Mouse (Mus musculus): ENCODE results near the gene Dsn1. TPM values are rescaled to one million over a fixed set of nuclear protein-coding genes. Genes with fewer than 3 reads are reported as not detected.

Gene Dsn1
- polyA plus RNA-seq, 1 experiment from 2014 or later, result 20.4 TPM

DNA sequence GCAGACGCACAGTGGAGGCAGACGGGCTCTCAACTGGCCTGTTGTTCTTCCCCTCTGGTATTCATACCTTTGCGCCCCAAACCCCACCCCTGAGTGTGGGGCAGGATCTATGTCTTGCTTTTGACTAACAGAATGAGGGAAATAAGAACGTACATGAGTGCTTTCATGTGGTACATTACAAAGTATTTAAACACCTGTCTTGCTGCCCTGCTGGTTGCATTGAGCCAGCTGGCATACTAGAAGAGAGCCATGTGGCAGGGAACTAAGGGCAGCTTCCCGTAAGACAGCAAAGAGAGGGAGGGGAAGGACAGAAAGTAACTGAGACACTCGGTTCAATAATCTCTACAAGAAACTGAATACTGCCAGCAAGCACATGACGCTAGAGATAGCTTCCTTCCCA is 36.7 kb downstream of the Dsn1 start:
- no peaks in the 10 kb centered on the region for H3K27me3 ChIP-seq (ENCODE audit: insufficient read depth, low read length)
- no peaks in the 10 kb centered on the region for H3K36me3 ChIP-seq (ENCODE audit: insufficient read depth, low read length)
- 64% methylated on average over 7 of the region's 7 CpGs for WGBS
- no peak overlapping the region for H3K9ac ChIP-seq (ENCODE audit: low read depth, low read length)
- ATAC-seq (replicated peaks; ENCODE audit: low FRiP score, low read depth), result no peak
- peak; percentile 61 for DNase-seq (ENCODE audit: low spot score)
- no peak overlapping the region for H3K4me2 ChIP-seq (ENCODE audit: low read length)
- TF ChIP-seq CTCF (IDR thresholded peaks at IDR 0.05; ENCODE audit: low read depth), result no peak
- 0 out of 2 replicates have a peak, but pooled peaks cover 3% of the 10 kb centered on the region for H3K4me1 ChIP-seq (replicated peaks; ENCODE audit: insufficient read depth, low read length)
- H3K4me3 ChIP-seq (replicated peaks; ENCODE audit: low read depth, low read length), result no peak overlapping the region
- no peaks in the 10 kb centered on the region for H3K9me3 ChIP-seq (replicated peaks; ENCODE audit: low read length)
- H3K27ac ChIP-seq, result no peak overlapping the region

- Histone ChIP-seq H3K9me3 (replicated peaks; ENCODE audit: low read length) (no peaks in the 10 kb centered on the region), H3K4me3 (replicated peaks; ENCODE audit: low read depth, low read length) (no peak overlapping the region), H3K27ac (no peak overlapping the region), H3K36me3 (ENCODE audit: insufficient read depth, low read length) (no peaks in the 10 kb centered on the region), H3K4me1 (replicated peaks; ENCODE audit: insufficient read depth, low read length) (no peaks in the 10 kb centered on the region), H3K4me2 (ENCODE audit: low read length) (no peak overlapping the region), H3K27me3 (ENCODE audit: insufficient read depth, low read length) (no peaks in the 10 kb centered on the region), H3K9ac (ENCODE audit: low read depth, low read length) (no peak overlapping the region)
- TF ChIP-seq CTCF (IDR thresholded peaks at IDR 0.05; ENCODE audit: low read depth), result no peak
- 85% methylated on average over 4 of the region's 4 CpGs for WGBS
- no peak for DNase-seq (ENCODE audit: low spot score)
- ATAC-seq (replicated peaks; ENCODE audit: low FRiP score, low read depth), result no peak
These were observed 38.5 kb downstream of the Dsn1 start for GRCm38 (mm10) chr2:156968501-156968900.

DNA sequence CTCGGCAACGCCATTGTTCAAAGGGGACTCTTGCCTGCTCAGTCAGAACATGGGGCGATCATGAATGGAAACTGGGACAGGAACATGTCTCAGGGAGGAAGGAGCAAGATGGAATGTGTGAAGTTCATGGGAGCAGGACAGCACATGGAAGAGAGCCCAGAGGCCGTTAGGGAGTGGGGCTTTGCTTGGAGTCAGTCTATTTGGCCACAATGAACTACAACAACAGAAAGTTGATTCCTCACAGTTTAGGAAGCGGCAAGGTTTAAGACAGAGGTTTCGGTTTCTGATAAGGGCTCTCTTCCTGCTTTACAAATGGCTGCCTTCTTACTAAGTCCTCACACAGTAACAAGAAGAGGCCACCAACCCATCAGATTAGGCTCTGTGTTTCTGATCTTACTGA is 39.6 kb downstream of the Dsn1 start:
- TF ChIP-seq CTCF (IDR thresholded peaks at IDR 0.05; ENCODE audit: low read depth), result no peak
- Histone ChIP-seq H3K9me3 (replicated peaks; ENCODE audit: low read length) (no peaks in the 10 kb centered on the region), H3K9ac (ENCODE audit: low read depth, low read length) (no peak overlapping the region), H3K36me3 (ENCODE audit: insufficient read depth, low read length) (no peaks in the 10 kb centered on the region), H3K4me1 (replicated peaks; ENCODE audit: insufficient read depth, low read length) (no peaks in the 10 kb centered on the region), H3K27me3 (ENCODE audit: insufficient read depth, low read length) (no peaks in the 10 kb centered on the region), H3K4me2 (ENCODE audit: low read length) (no peak overlapping the region), H3K27ac (no peak overlapping the region), H3K4me3 (replicated peaks; ENCODE audit: low read depth, low read length) (no peak overlapping the region)
- ATAC-seq (replicated peaks; ENCODE audit: low FRiP score, low read depth) (no peak), DNase-seq (ENCODE audit: low spot score) (peak; percentile 53)
- WGBS, result 71% methylated on average over 6 of the region's 6 CpGs

DNA sequence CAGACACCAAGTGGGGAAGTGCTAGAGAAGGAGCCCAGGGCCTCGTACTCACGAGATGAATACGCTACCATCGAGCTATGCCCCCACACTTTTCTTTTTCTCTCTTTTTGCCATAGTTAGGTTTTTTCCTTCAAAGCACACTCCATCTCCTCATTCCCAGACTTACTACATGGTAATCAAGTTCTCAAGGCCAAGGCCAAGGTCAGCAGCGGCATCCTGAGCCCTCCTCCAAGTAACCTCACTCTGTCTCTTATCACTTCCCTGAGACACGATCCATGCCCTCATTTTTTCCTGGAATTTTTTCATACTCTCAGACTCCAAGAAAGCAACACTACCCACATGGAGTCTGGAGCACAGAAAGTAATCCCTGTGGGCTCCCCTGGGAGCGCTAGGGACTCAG is 43.1 kb downstream of the Dsn1 start:
- Histone ChIP-seq H3K4me2 (ENCODE audit: low read length) (no peak overlapping the region), H3K4me3 (replicated peaks; ENCODE audit: low read depth, low read length) (no peak overlapping the region), H3K9ac (ENCODE audit: low read depth, low read length) (no peak overlapping the region), H3K27ac (no peak overlapping the region), H3K4me1 (replicated peaks; ENCODE audit: insufficient read depth, low read length) (no peaks in the 10 kb centered on the region), H3K36me3 (ENCODE audit: insufficient read depth, low read length) (no peaks in the 10 kb centered on the region), H3K9me3 (replicated peaks; ENCODE audit: low read length) (no peaks in the 10 kb centered on the region), H3K27me3 (ENCODE audit: insufficient read depth, low read length) (no peaks in the 10 kb centered on the region)
- no peak for TF ChIP-seq CTCF (IDR thresholded peaks at IDR 0.05; ENCODE audit: low read depth)
- DNase-seq (ENCODE audit: low spot score) (no peak), ATAC-seq (replicated peaks; ENCODE audit: low FRiP score, low read depth) (no peak)
- 88% methylated on average over 7 of the region's 7 CpGs for WGBS

GRCm38 (mm10) chr2:156958496-156959252 is 48.3 kb downstream of the Dsn1 start:
- TF ChIP-seq CTCF (IDR thresholded peaks at IDR 0.05; ENCODE audit: low read depth), result no peak
- no peaks in the 10 kb centered on the region for H3K4me1 ChIP-seq (replicated peaks; ENCODE audit: insufficient read depth, low read length)
- H3K4me3 ChIP-seq (replicated peaks; ENCODE audit: low read depth, low read length), result no peak overlapping the region
- ATAC-seq (replicated peaks; ENCODE audit: low FRiP score, low read depth) (no peak), DNase-seq (ENCODE audit: low spot score) (no peak)
- no peaks in the 10 kb centered on the region for H3K9me3 ChIP-seq (replicated peaks; ENCODE audit: low read length)
- no peaks in the 10 kb centered on the region for H3K27me3 ChIP-seq (ENCODE audit: insufficient read depth, low read length)
- H3K36me3 ChIP-seq (ENCODE audit: insufficient read depth, low read length), result no peaks in the 10 kb centered on the region
- no peak overlapping the region for H3K9ac ChIP-seq (ENCODE audit: low read depth, low read length)
- no peak overlapping the region for H3K27ac ChIP-seq
- 82% methylated on average over 9 of the region's 9 CpGs for WGBS
- H3K4me2 ChIP-seq (ENCODE audit: low read length), result no peak overlapping the region

DNA sequence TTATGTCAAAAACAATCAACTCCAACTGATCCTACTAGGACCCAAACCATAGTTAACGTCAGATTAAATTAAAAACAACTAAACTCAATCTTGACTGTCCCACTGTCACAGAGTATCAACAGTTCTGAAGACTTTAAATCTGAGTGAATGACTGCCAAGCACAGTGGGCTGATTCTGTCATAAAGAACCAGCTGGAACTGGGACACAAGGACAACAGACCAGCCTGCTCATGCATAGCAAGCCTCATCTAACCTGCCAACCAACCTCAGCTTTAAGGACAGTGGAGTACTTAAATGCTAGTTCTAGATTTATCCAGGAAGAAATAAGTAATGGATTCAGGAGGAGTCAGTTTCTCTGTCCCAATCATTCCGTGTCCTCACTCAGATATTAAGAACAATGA is 49.9 kb downstream of the Dsn1 start:
- no peak overlapping the region for H3K27ac ChIP-seq
- WGBS, result 80% methylated on average over 2 of the region's 2 CpGs
- ATAC-seq (replicated peaks; ENCODE audit: low FRiP score, low read depth) (no peak), DNase-seq (ENCODE audit: low spot score) (no peak)
- TF ChIP-seq CTCF (IDR thresholded peaks at IDR 0.05; ENCODE audit: low read depth), result no peak
- no peaks in the 10 kb centered on the region for H3K9me3 ChIP-seq (replicated peaks; ENCODE audit: low read length)
- H3K4me1 ChIP-seq (replicated peaks; ENCODE audit: insufficient read depth, low read length), result no peaks in the 10 kb centered on the region
- no peak overlapping the region for H3K4me2 ChIP-seq (ENCODE audit: low read length)
- no peaks in the 10 kb centered on the region for H3K36me3 ChIP-seq (ENCODE audit: insufficient read depth, low read length)
- H3K9ac ChIP-seq (ENCODE audit: low read depth, low read length), result no peak overlapping the region
- no peak overlapping the region for H3K4me3 ChIP-seq (replicated peaks; ENCODE audit: low read depth, low read length)
- no peaks in the 10 kb centered on the region for H3K27me3 ChIP-seq (ENCODE audit: insufficient read depth, low read length)

DNA sequence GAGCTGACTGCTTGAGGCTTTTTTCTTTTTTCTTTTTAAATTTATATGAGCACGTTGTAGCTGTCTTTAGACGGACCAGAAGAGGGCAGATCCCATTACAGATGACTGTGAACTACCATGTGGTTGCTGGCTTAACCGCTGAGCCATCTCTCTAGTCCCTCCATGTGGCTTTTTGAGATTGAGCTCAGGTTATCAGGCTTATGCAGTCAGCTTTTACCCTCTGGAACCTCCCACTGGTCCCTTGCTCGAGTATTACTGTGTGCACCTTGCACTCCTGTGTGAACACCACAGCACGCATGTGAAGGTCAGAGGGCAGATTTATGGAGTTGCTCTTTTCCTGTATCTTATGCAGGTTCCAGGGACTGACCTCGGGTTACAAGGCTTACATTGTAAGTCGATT is 50.6 kb downstream of the Dsn1 start:
- no peaks in the 10 kb centered on the region for H3K36me3 ChIP-seq (ENCODE audit: insufficient read depth, low read length)
- ATAC-seq (replicated peaks; ENCODE audit: low FRiP score, low read depth), result no peak
- no peak overlapping the region for H3K27ac ChIP-seq
- 59% methylated on average over 7 of the region's 7 CpGs for WGBS
- H3K4me2 ChIP-seq (ENCODE audit: low read length), result no peak overlapping the region
- no peaks in the 10 kb centered on the region for H3K27me3 ChIP-seq (ENCODE audit: insufficient read depth, low read length)
- H3K4me1 ChIP-seq (replicated peaks; ENCODE audit: insufficient read depth, low read length), result no peaks in the 10 kb centered on the region
- TF ChIP-seq CTCF (IDR thresholded peaks at IDR 0.05; ENCODE audit: low read depth), result no peak
- H3K9ac ChIP-seq (ENCODE audit: low read depth, low read length), result no peak overlapping the region
- no peak for DNase-seq (ENCODE audit: low spot score)
- H3K4me3 ChIP-seq (replicated peaks; ENCODE audit: low read depth, low read length), result no peak overlapping the region
- H3K9me3 ChIP-seq (replicated peaks; ENCODE audit: low read length), result no peaks in the 10 kb centered on the region
